Mouse (Mus musculus): ENCODE results near the gene Gm42372. TPM values are rescaled to one million over a fixed set of nuclear protein-coding genes. Genes with fewer than 3 reads are reported as not detected.

Gene Gm42372
- polyA plus RNA-seq, 1 experiment from 2014 or later = 0.65 TPM

- Histone ChIP-seq H3K9ac (ENCODE audit: low read length) (no peak overlapping the region), H3K27ac (replicated peaks; ENCODE audit: low read depth, low read length) (no peak overlapping the region), H3K9me3 (ENCODE audit: control insufficient read depth, low read length) (no peaks in the 10 kb centered on the region), H3K4me1 (ENCODE audit: control insufficient read depth, insufficient read depth, low read length) (peaks cover 21% of the 10 kb centered on the region), H3K4me3 (ENCODE audit: low read depth, low read length) (no peak overlapping the region), H3K36me3 (ENCODE audit: control insufficient read depth, insufficient read depth, low read length) (peaks cover 17% of the 10 kb centered on the region), H3K27me3 (ENCODE audit: control insufficient read depth, insufficient read depth, low read length) (no peaks in the 10 kb centered on the region), H3K4me2 (ENCODE audit: low read depth, severe bottlenecking) (no peak overlapping the region)
- no peak for ATAC-seq (ENCODE audit: insufficient number of reproducible peaks, low FRiP score, low TSS enrichment, low read depth)
- no peak for DNase-seq (ENCODE audit: low spot score)
- WGBS = 94% methylated on average over 15 of the region's 15 CpGs
Measured at GRCm38 (mm10) chr7:17022176-17022575, 39.3 kb downstream of the Gm42372 start.

GRCm38 (mm10) chr7:17023701-17024100 is 40.8 kb downstream of the Gm42372 start:
- DNase-seq (ENCODE audit: low spot score) = no peak
- no peak for ATAC-seq (ENCODE audit: insufficient number of reproducible peaks, low FRiP score, low TSS enrichment, low read depth)
- peaks cover 17% of the 10 kb centered on the region for H3K36me3 ChIP-seq (ENCODE audit: control insufficient read depth, insufficient read depth, low read length)
- no peak overlapping the region for H3K9ac ChIP-seq (ENCODE audit: low read length)
- H3K4me3 ChIP-seq (ENCODE audit: low read depth, low read length) = 0 out of 2 replicates have a peak overlapping the region, but pooled peaks have one; percentile 0
- H3K27ac ChIP-seq (replicated peaks; ENCODE audit: low read depth, low read length) = no peak overlapping the region
- no peaks in the 10 kb centered on the region for H3K9me3 ChIP-seq (ENCODE audit: control insufficient read depth, low read length)
- H3K27me3 ChIP-seq (ENCODE audit: control insufficient read depth, insufficient read depth, low read length) = no peaks in the 10 kb centered on the region
- 82% methylated on average over 4 of the region's 4 CpGs for WGBS
- peaks cover 21% of the 10 kb centered on the region for H3K4me1 ChIP-seq (ENCODE audit: control insufficient read depth, insufficient read depth, low read length)
- H3K4me2 ChIP-seq (ENCODE audit: low read depth, severe bottlenecking) = no peak overlapping the region

- WGBS = 92% methylated on average over 6 of the region's 6 CpGs
- H3K4me2 ChIP-seq (ENCODE audit: low read depth, severe bottlenecking) = no peak overlapping the region
- no peak for ATAC-seq (ENCODE audit: insufficient number of reproducible peaks, low FRiP score, low TSS enrichment, low read depth)
- H3K4me1 ChIP-seq (ENCODE audit: control insufficient read depth, insufficient read depth, low read length) = peaks cover 21% of the 10 kb centered on the region
- 0 out of 2 replicates have a peak overlapping the region, but pooled peaks have one; percentile 0 for H3K4me3 ChIP-seq (ENCODE audit: low read depth, low read length)
- peaks cover 17% of the 10 kb centered on the region for H3K36me3 ChIP-seq (ENCODE audit: control insufficient read depth, insufficient read depth, low read length)
- DNase-seq (ENCODE audit: low spot score) = no peak
- no peak overlapping the region for H3K9ac ChIP-seq (ENCODE audit: low read length)
- H3K27me3 ChIP-seq (ENCODE audit: control insufficient read depth, insufficient read depth, low read length) = no peaks in the 10 kb centered on the region
- H3K9me3 ChIP-seq (ENCODE audit: control insufficient read depth, low read length) = no peaks in the 10 kb centered on the region
- no peak overlapping the region; the same call in 1 of the 2 replicates for H3K27ac ChIP-seq (replicated peaks; ENCODE audit: low read depth, low read length)
Measured at GRCm38 (mm10) chr7:17024141-17024540, 41.3 kb downstream of the Gm42372 start.

GRCm38 (mm10) chr7:17024814-17025504 is 42.1 kb downstream of the Gm42372 start:
- Histone ChIP-seq H3K4me1 (ENCODE audit: control insufficient read depth, insufficient read depth, low read length) (peaks cover 21% of the 10 kb centered on the region), H3K4me2 (ENCODE audit: low read depth, severe bottlenecking) (peak overlapping the region; percentile 20), H3K27me3 (ENCODE audit: control insufficient read depth, insufficient read depth, low read length) (no peaks in the 10 kb centered on the region), H3K9me3 (ENCODE audit: control insufficient read depth, low read length) (no peaks in the 10 kb centered on the region), H3K27ac (replicated peaks; ENCODE audit: low read depth, low read length) (no peak overlapping the region; the same call in 1 of the 2 replicates), H3K4me3 (ENCODE audit: low read depth, low read length) (no peak overlapping the region), H3K36me3 (ENCODE audit: control insufficient read depth, insufficient read depth, low read length) (peaks cover 17% of the 10 kb centered on the region), H3K9ac (ENCODE audit: low read length) (no peak overlapping the region)
- 73% methylated on average over 10 of the region's 10 CpGs for WGBS
- ATAC-seq (ENCODE audit: insufficient number of reproducible peaks, low FRiP score, low TSS enrichment, low read depth) (no peak), DNase-seq (ENCODE audit: low spot score) (peak; percentile 35)

GRCm38 (mm10) chr7:17025505-17025894 is 42.6 kb downstream of the Gm42372 start:
- DNase-seq (ENCODE audit: low spot score) (no peak), ATAC-seq (ENCODE audit: insufficient number of reproducible peaks, low FRiP score, low TSS enrichment, low read depth) (no peak)
- H3K4me1 ChIP-seq (ENCODE audit: control insufficient read depth, insufficient read depth, low read length) = peaks cover 21% of the 10 kb centered on the region
- WGBS = 63% methylated on average over 4 of the region's 4 CpGs
- H3K9me3 ChIP-seq (ENCODE audit: control insufficient read depth, low read length) = no peaks in the 10 kb centered on the region
- H3K4me3 ChIP-seq (ENCODE audit: low read depth, low read length) = no peak overlapping the region
- H3K36me3 ChIP-seq (ENCODE audit: control insufficient read depth, insufficient read depth, low read length) = peaks cover 13% of the 10 kb centered on the region
- H3K9ac ChIP-seq (ENCODE audit: low read length) = no peak overlapping the region
- no peaks in the 10 kb centered on the region for H3K27me3 ChIP-seq (ENCODE audit: control insufficient read depth, insufficient read depth, low read length)
- no peak overlapping the region for H3K4me2 ChIP-seq (ENCODE audit: low read depth, severe bottlenecking)
- H3K27ac ChIP-seq (replicated peaks; ENCODE audit: low read depth, low read length) = no peak overlapping the region

GRCm38 (mm10) chr7:17025896-17026622 is 43.2 kb downstream of the Gm42372 start:
- H3K27me3 ChIP-seq (ENCODE audit: control insufficient read depth, insufficient read depth, low read length) = no peaks in the 10 kb centered on the region
- no peak for ATAC-seq (ENCODE audit: insufficient number of reproducible peaks, low FRiP score, low TSS enrichment, low read depth)
- 74% methylated on average over 9 of the region's 9 CpGs for WGBS
- H3K36me3 ChIP-seq (ENCODE audit: control insufficient read depth, insufficient read depth, low read length) = peaks cover 12% of the 10 kb centered on the region
- H3K9me3 ChIP-seq (ENCODE audit: control insufficient read depth, low read length) = no peaks in the 10 kb centered on the region
- no peak overlapping the region for H3K4me3 ChIP-seq (ENCODE audit: low read depth, low read length)
- H3K4me2 ChIP-seq (ENCODE audit: low read depth, severe bottlenecking) = peak overlapping the region; percentile 71
- no peak overlapping the region for H3K9ac ChIP-seq (ENCODE audit: low read length)
- DNase-seq (ENCODE audit: low spot score) = no peak
- peaks cover 21% of the 10 kb centered on the region for H3K4me1 ChIP-seq (ENCODE audit: control insufficient read depth, insufficient read depth, low read length)
- H3K27ac ChIP-seq (replicated peaks; ENCODE audit: low read depth, low read length) = no peak overlapping the region

GRCm38 (mm10) chr7:17026710-17027587 is 44.1 kb downstream of the Gm42372 start:
- ATAC-seq (ENCODE audit: insufficient number of reproducible peaks, low FRiP score, low TSS enrichment, low read depth) (no peak; the same call in 1 of the 2 replicates), DNase-seq (ENCODE audit: low spot score) (peak; percentile 76)
- Histone ChIP-seq H3K36me3 (ENCODE audit: control insufficient read depth, insufficient read depth, low read length) (peaks cover 8% of the 10 kb centered on the region), H3K9ac (ENCODE audit: low read length) (peak overlapping the region; percentile 50), H3K9me3 (ENCODE audit: control insufficient read depth, low read length) (no peaks in the 10 kb centered on the region), H3K27ac (replicated peaks; ENCODE audit: low read depth, low read length) (no peak overlapping the region), H3K4me2 (ENCODE audit: low read depth, severe bottlenecking) (peak overlapping the region; percentile 71), H3K4me1 (ENCODE audit: control insufficient read depth, insufficient read depth, low read length) (peaks cover 21% of the 10 kb centered on the region), H3K4me3 (ENCODE audit: low read depth, low read length) (peak overlapping the region; percentile 46), H3K27me3 (ENCODE audit: control insufficient read depth, insufficient read depth, low read length) (no peaks in the 10 kb centered on the region)
- WGBS = 5% methylated on average over 24 of the region's 24 CpGs
